ENCODE assay signal across 12 mouse cellular contexts in genomic region chr1:127904774-127905385, GRCm38 (mm10). TPM values are rescaled to one million over a fixed set of nuclear protein-coding genes. Genes with fewer than 3 reads are reported as not detected.
DNase-seq lines count a peak whose midpoint lies in the region; ATAC-seq and TF ChIP-seq lines count a peak whose summit lies in the region.
"Had no signal": no experiment of that assay in that cellular context is flagged by ENCODE, and none has a peak within 500 bp of the region (broad histone marks: within the 10 kb centered on the region; RNA-seq: fewer than 3 reads in every experiment).

No protein-coding gene starts in this region.

- no peak for ATAC-seq in liver, postnatal 0 days
- ATAC-seq in liver, embryonic 11.5 days (replicated peaks; ENCODE audit: low FRiP score), result no peak
- ATAC-seq in kidney, embryonic 15.5 days (replicated peaks; ENCODE audit: low FRiP score), result peak; percentile 56; the same call in 1 of the 2 replicates
- ATAC-seq in midbrain, embryonic 16.5 days, result peak; percentile 54; the same call in 1 of the 2 replicates

- H3K4me1 ChIP-seq in liver, postnatal 0 days (ENCODE audit: insufficient read depth), result no peaks in the 10 kb centered on the region
- H3K4me1 ChIP-seq in liver, embryonic 11.5 days (replicated peaks; ENCODE audit: control insufficient read depth, insufficient read depth, low read length), result no peaks in the 10 kb centered on the region
- no peaks in the 10 kb centered on the region for H3K4me1 ChIP-seq in cortical plate, adult 2 months (ENCODE audit: control insufficient read depth, insufficient read depth, low read length)
- no peaks in the 10 kb centered on the region for H3K4me1 ChIP-seq in kidney, embryonic 15.5 days
- no peaks in the 10 kb centered on the region for H3K4me1 ChIP-seq in midbrain, embryonic 16.5 days (ENCODE audit: control insufficient read depth, insufficient read depth, low read length)
- H3K4me1 ChIP-seq: embryonic facial prominence, embryonic 15.5 days; limb, embryonic 15.5 days had no signal

- H3K36me3 ChIP-seq in liver, postnatal 0 days (replicated peaks; ENCODE audit: insufficient read depth, low read length), result peaks cover 19% of the 10 kb centered on the region
- peaks cover 6% of the 10 kb centered on the region; the same call in 1 of the 2 replicates for H3K36me3 ChIP-seq in liver, embryonic 11.5 days (ENCODE audit: control insufficient read depth, insufficient read depth, low read length)
- peaks cover 31% of the 10 kb centered on the region for H3K36me3 ChIP-seq in kidney, embryonic 15.5 days
- H3K36me3 ChIP-seq in midbrain, embryonic 16.5 days (ENCODE audit: control insufficient read depth, insufficient read depth, low read length), result no peaks in the 10 kb centered on the region

- no peak for DNase-seq in liver, postnatal 0 days
- DNase-seq in liver, embryonic 11.5 days (ENCODE audit: low spot score), result no peak
- DNase-seq in gastrocnemius, postnatal 36 days, result no peak
- DNase-seq in gastrocnemius, postnatal 25 days, result no peak
- DNase-seq in spleen, adult 18-20 months, result no peak
- DNase-seq: right cerebral cortex, postnatal 25 days had no signal

- no peak overlapping the region for H3K4me2 ChIP-seq in liver, postnatal 0 days (ENCODE audit: low read depth, low read length)
- no peak overlapping the region for H3K4me2 ChIP-seq in liver, embryonic 11.5 days
- H3K4me2 ChIP-seq in kidney, embryonic 15.5 days, result no peak overlapping the region
- no peak overlapping the region for H3K4me2 ChIP-seq in midbrain, embryonic 16.5 days (ENCODE audit: low read length)
- H3K4me2 ChIP-seq: embryonic facial prominence, embryonic 15.5 days; limb, embryonic 15.5 days had no signal

- no peak for TF ChIP-seq CTCF in liver, postnatal 0 days (IDR thresholded peaks at IDR 0.05; ENCODE audit: low read depth)
- no peak for TF ChIP-seq CTCF in cortical plate, adult 2 months (IDR thresholded peaks at IDR 0.05; ENCODE audit: extremely low read depth, insufficient read depth, low read length)

- H3K27me3 ChIP-seq in liver, postnatal 0 days (ENCODE audit: insufficient read depth, low read length), result no peaks in the 10 kb centered on the region
- no peaks in the 10 kb centered on the region for H3K27me3 ChIP-seq in liver, embryonic 11.5 days (replicated peaks; ENCODE audit: control insufficient read depth, insufficient read depth, low read length)
- no peaks in the 10 kb centered on the region for H3K27me3 ChIP-seq in kidney, embryonic 15.5 days
- H3K27me3 ChIP-seq in midbrain, embryonic 16.5 days (ENCODE audit: control insufficient read depth, insufficient read depth, low read depth, low read length), result no peaks in the 10 kb centered on the region
- H3K27me3 ChIP-seq: embryonic facial prominence, embryonic 15.5 days; limb, embryonic 15.5 days had no signal

- no peak for TF ChIP-seq POLR2A in cortical plate, adult 2 months (IDR thresholded peaks at IDR 0.05; ENCODE audit: extremely low read depth, insufficient read depth, low read length)

- H3K9ac ChIP-seq in liver, postnatal 0 days (replicated peaks), result no peak overlapping the region
- no peak overlapping the region for H3K9ac ChIP-seq in liver, embryonic 11.5 days (ENCODE audit: low read depth, low read length)
- H3K9ac ChIP-seq in kidney, embryonic 15.5 days, result no peak overlapping the region
- no peak overlapping the region for H3K9ac ChIP-seq in midbrain, embryonic 16.5 days (ENCODE audit: low read depth, low read length)
- H3K9ac ChIP-seq: embryonic facial prominence, embryonic 15.5 days; limb, embryonic 15.5 days had no signal

- H3K27ac ChIP-seq in liver, postnatal 0 days (ENCODE audit: low read depth), result peak overlapping the region; percentile 44; the same call in 1 of the 2 replicates
- no peak overlapping the region for H3K27ac ChIP-seq in liver, embryonic 11.5 days (ENCODE audit: low read depth, low read length)
- peak overlapping the region; percentile 15; the same call in 1 of the 2 replicates for H3K27ac ChIP-seq in cortical plate, adult 2 months (ENCODE audit: insufficient read depth, low read length)
- no peak overlapping the region for H3K27ac ChIP-seq in kidney, embryonic 15.5 days
- no peak overlapping the region for H3K27ac ChIP-seq in midbrain, embryonic 16.5 days (ENCODE audit: low read length)
- H3K27ac ChIP-seq: embryonic facial prominence, embryonic 15.5 days; limb, embryonic 15.5 days had no signal

- H3K9me3 ChIP-seq in liver, postnatal 0 days (ENCODE audit: low read length), result no peaks in the 10 kb centered on the region
- no peaks in the 10 kb centered on the region for H3K9me3 ChIP-seq in liver, embryonic 11.5 days (ENCODE audit: control insufficient read depth, low read length)
- H3K9me3 ChIP-seq in kidney, embryonic 15.5 days (replicated peaks), result no peaks in the 10 kb centered on the region
- no peaks in the 10 kb centered on the region for H3K9me3 ChIP-seq in midbrain, embryonic 16.5 days (replicated peaks; ENCODE audit: control insufficient read depth, low read length, poor library complexity, severe bottlenecking)
- H3K9me3 ChIP-seq: embryonic facial prominence, embryonic 15.5 days; limb, embryonic 15.5 days had no signal

- 69% methylated on average over 2 of the region's 2 CpGs for WGBS in liver, postnatal 0 days (ENCODE audit: insufficient replicate concordance)
- WGBS in liver, embryonic 11.5 days, result 75% methylated on average over 2 of the region's 2 CpGs
- WGBS in kidney, embryonic 15.5 days, result 61% methylated on average over 2 of the region's 2 CpGs
- 6% methylated on average over 2 of the region's 2 CpGs for WGBS in midbrain, embryonic 16.5 days

- intact Hi-C loops in gastrocnemius, postnatal 36 days (cut with DNase I), result no loop called here

- no peak for TF ChIP-seq EP300 in liver, postnatal 0 days (IDR thresholded peaks at IDR 0.05; ENCODE audit: low read depth)

- H3K4me3 ChIP-seq in liver, postnatal 0 days (ENCODE audit: low read depth, low read length), result no peak overlapping the region
- no peak overlapping the region for H3K4me3 ChIP-seq in liver, embryonic 11.5 days (ENCODE audit: low read depth, low read length)
- H3K4me3 ChIP-seq in cortical plate, adult 2 months (ENCODE audit: insufficient read depth, low read length), result no peak overlapping the region
- no peak overlapping the region for H3K4me3 ChIP-seq in kidney, embryonic 15.5 days (replicated peaks)
- no peak overlapping the region for H3K4me3 ChIP-seq in midbrain, embryonic 16.5 days (ENCODE audit: low read depth, low read length)
- H3K4me3 ChIP-seq: embryonic facial prominence, embryonic 15.5 days; limb, embryonic 15.5 days had no signal

RNA-seq across cellular contexts. Expression of gene Rab3gap1, which starts 36.3 kb away (rescaled TPM):
- polyA plus RNA-seq in liver, postnatal 0 days (2015; fragmentation: Nextera tagmentation; extraction: Ambion mirVana), result 8.3 and 8.9 TPM in 2 replicates
- 19.9 and 20.7 TPM in 2 replicates for polyA plus RNA-seq in liver, embryonic 11.5 days (2014; fragmentation: Nextera tagmentation; extraction: Ambion mirVana)
- polyA plus RNA-seq in cortical plate, adult 2 months (2012; rRNA removed), result 40.9 and 41.1 TPM in 2 replicates
- polyA plus RNA-seq in kidney, embryonic 15.5 days (2015; fragmentation: Nextera tagmentation; extraction: Ambion mirVana), result 22.6 and 23.8 TPM in 2 replicates
- polyA plus RNA-seq in midbrain, embryonic 16.5 days (2015; fragmentation: Nextera tagmentation; extraction: Ambion mirVana), result 23.3 and 23.5 TPM in 2 replicates
- 10 to 100 TPM; 22.8 TPM for total RNA-seq in gastrocnemius, postnatal 36 days (2021)
- 10 to 100 TPM; 19.8 to 21.2 TPM for total RNA-seq in gastrocnemius, postnatal 25 days (2021)

RNA-seq across cellular contexts. Expression of gene Map3k19, which starts 50.0 kb away (rescaled TPM):
- not detected in 2 replicates for polyA plus RNA-seq in liver, postnatal 0 days (2015; fragmentation: Nextera tagmentation; extraction: Ambion mirVana)
- not detected in 2 replicates for polyA plus RNA-seq in liver, embryonic 11.5 days (2014; fragmentation: Nextera tagmentation; extraction: Ambion mirVana)
- polyA plus RNA-seq in cortical plate, adult 2 months (2012; rRNA removed), result 2.0 and 2.4 TPM in 2 replicates
- not detected in 2 replicates for polyA plus RNA-seq in kidney, embryonic 15.5 days (2015; fragmentation: Nextera tagmentation; extraction: Ambion mirVana)
- 0.62 and 0.94 TPM in 2 replicates for polyA plus RNA-seq in midbrain, embryonic 16.5 days (2015; fragmentation: Nextera tagmentation; extraction: Ambion mirVana)
- not detected for total RNA-seq in gastrocnemius, postnatal 36 days (2021)
- total RNA-seq in gastrocnemius, postnatal 25 days (2021), result under 1 TPM in 1 of 2 experiments, not detected in 1; 0.08 TPM
- polyA plus RNA-seq: limb, embryonic 15.5 days; stomach, embryonic 16.5 days had no signal

Comparison
In these comparisons a context has a peak if more than half of its experiments do, and no peak if none do; other contexts are left out.
1. H3K27ac ChIP-seq: peak in liver, postnatal 0 days (single experiment) and cortical plate, adult 2 months (single experiment); none in liver, embryonic 11.5 days (single experiment), kidney, embryonic 15.5 days (single experiment) and midbrain, embryonic 16.5 days (single experiment).
2. ATAC-seq: peak in kidney, embryonic 15.5 days (single experiment) and midbrain, embryonic 16.5 days (single experiment); none in liver, postnatal 0 days (single experiment) and liver, embryonic 11.5 days (single experiment).